Mouse (Mus musculus): ENCODE results near the gene Sgpp1.
"Not testable (repeated sequence)": the region's sequence is repeated elsewhere in the genome, so short reads cannot be mapped to it uniquely, and the experiment has no call there.

The Sgpp1 gene

DNA sequence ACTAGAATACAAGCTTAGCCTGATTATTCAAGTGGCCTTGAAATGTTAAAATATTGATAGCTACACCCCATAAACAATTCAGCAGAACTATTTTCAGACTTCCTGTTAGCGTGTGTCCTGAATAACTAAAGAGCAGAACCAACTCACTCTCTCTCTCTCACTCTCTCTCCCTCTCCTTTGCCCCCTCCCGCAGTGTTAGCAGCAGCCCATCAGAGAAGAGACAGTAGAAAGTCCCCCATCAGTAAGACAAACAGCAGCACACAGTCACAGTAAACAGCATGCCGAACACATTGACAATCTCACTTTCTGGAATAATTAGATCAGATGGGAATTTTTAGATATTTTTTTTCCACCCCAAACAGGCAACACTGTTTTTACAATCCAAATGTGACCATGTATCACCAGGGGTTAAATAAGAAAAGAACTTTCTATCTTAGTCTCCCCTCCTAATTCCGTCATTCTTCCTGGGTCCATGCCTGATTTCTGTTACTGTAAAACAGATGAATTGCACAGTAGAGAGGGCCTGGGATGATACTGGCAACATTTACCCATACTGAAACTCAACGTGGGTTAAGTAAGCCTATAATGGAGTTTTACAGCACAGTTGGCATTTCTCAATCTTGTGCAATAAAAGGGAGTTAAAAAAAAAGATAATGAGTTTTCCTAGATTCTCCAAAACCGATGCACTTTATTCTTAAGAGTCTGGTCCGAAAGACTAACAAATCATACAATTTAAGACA is 2.0 kb downstream of the Sgpp1 start:
- no peak for DNase-seq (ENCODE audit: extremely low read depth, low read depth, low spot score)

- no peak for DNase-seq (ENCODE audit: extremely low read depth, low read depth, low spot score)
Measured at GRCm38 (mm10) chr12:75731927-75732443, 3.5 kb downstream of the Sgpp1 start.

DNA sequence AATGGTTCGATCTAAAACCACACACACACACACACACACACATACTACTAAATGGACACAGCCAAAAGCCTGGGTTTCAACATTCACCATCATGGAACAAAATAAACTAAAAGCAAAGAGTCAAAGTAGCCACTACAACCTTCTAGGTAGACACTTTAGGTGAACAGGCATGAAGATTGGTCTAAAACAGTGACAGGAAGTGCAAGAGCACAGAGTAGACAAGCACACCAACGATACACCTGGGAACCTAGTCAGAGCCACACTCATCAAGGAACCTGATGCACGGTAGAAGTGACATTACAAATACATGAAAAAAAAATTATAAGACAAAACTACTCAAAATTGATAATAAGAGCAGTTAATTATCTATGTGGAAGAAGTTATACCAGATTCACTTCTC is 4.0 kb downstream of the Sgpp1 start:
- no peak for DNase-seq (ENCODE audit: extremely low read depth, low read depth, low spot score)

DNA sequence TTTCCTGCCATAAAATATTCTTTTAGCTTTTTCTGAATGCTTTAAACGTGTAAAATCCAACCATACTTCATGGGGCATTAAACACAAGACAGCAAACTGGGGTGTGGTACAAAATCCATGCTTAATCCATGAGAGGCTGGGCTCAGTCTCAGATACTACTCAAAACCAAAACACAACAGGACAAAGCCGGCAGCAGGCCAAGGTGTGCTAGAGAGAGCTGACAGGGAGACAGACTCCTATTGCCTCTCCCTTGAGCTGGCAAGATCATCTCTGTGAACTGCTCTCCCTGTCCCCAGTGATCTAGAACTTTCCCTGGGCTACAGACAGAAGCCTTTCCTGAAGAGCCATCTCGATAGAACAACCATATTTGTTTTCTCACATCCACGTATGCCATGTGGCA is 5.1 kb downstream of the Sgpp1 start:
- DNase-seq (ENCODE audit: extremely low read depth, low read depth, low spot score): no peak

- no peak for DNase-seq (ENCODE audit: extremely low read depth, low read depth, low spot score)
Measured at GRCm38 (mm10) chr12:75729876-75730275, 5.7 kb downstream of the Sgpp1 start.

DNA sequence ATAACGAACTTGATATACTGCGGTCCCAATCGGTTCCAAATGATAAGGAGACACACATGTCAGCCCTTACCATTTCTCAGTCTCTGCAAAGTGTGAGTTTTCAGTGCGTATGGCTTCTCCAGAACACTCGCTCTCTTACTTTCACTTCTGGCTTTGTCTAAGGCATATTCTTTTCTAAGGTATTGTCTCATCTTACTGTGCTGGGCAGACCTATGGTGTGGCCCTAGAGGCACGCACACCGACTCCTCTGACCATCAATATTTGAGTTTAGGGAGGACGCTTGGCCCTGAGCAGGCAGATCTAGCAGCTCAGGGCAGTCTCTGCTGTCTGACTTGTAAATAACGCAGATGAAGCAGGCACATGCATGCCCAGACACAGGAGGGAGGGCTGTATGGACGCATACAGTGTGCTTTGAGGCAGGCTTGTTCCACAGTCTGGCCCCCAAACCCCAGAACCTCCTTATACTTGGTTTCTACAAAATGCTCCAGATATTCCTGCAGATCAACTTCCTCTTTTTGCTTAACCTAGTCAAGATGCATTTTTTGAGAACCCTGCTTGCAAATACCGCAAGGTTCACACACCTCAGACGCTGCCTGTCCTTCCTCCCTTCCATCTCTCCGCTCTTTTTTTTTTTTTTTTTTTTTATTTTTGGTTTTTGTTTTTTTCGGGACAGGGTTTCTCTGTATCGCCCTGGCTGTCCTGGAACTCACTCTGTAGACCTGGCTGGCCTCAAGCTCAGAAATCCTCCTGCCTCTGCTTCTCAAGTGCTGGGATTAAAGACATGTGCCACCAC is 8.0 kb downstream of the Sgpp1 start:
- no peak for DNase-seq (ENCODE audit: extremely low read depth, low read depth, low spot score)

GRCm38 (mm10) chr12:75726349-75726861 is 9.1 kb downstream of the Sgpp1 start:
- DNase-seq (ENCODE audit: extremely low read depth, low read depth, low spot score): no peak

GRCm38 (mm10) chr12:75724621-75725324 is 10.8 kb downstream of the Sgpp1 start:
- DNase-seq (ENCODE audit: extremely low read depth, low read depth, low spot score): no peak

DNA sequence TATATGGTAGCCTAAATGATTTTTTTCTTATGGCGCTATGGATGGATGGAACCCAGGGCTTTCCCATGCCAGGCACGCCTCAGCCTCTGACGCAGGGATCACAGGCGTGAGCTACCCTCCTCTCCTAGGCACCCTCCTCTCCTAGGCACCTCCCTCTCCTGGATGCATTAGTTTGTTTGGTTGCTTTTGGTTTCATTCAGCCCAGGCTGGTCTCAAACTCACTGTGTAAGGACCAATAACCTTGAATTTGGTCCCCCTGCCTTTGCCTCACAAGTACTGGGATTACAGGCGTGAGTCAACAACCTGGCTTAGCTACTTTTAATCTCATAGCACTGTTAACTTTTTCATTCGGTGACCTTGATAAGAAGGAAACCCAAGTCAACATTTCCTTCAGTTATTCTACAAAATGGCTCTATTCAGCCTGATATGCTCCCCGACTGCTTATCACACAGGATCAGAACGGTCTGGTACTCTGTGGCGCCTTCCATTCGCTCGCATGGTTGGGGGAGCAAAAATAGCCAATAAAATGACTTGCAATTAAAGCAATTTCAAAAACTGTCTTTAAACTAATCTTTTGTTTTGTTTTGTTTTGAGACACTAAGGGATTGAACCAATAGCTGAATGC is 11.6 kb downstream of the Sgpp1 start:
- no peak for DNase-seq (ENCODE audit: extremely low read depth, low read depth, low spot score)

GRCm38 (mm10) chr12:75721941-75722340 is 13.6 kb downstream of the Sgpp1 start:
- DNase-seq (ENCODE audit: extremely low read depth, low read depth, low spot score): no peak

DNA sequence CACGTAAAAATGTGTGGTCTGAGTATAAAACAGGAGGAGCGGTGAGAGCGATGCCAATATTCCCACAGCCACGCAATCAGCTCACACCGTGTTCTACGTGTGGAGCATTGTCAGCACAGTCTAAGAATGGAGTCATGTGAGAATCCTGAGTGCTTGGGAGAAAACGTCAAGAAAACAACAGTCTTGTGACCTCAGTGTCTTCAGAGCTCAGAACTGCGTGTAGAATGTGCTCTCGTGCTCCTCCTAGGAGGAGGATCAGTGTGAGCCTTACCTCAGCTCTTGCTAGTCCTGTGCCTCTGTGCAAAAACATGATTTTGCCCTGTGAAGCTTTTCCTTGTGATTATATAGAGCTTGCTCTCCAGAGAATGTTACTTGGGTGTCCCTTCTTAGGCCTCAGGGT is 14.5 kb downstream of the Sgpp1 start:
- no peak for DNase-seq (ENCODE audit: extremely low read depth, low read depth, low spot score)

DNA sequence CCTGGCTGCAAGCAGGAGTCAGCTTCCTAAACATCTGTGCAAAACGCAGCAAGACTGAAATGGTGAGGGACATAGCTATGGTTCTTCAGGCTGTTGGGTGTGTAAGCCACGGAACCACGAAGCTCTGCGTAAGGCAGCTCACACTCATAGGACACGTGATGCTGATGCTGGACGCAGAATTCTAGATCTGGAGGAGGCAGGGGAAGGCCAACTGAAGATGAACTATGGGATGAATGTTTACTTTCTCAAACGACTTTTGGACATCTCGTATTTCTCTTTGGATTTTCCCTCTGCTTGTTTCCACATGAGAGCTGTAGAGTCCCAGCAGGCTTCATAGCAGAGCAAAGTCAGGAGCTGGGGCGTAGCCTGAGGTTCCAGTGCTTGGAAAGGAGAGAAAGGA is 21.9 kb downstream of the Sgpp1 start:
- DNase-seq (ENCODE audit: extremely low read depth, low read depth, low spot score): no peak

GRCm38 (mm10) chr12:75712905-75713304 is 22.6 kb downstream of the Sgpp1 start:
- DNase-seq (ENCODE audit: extremely low read depth, low read depth, low spot score): not testable (repeated sequence)

DNA sequence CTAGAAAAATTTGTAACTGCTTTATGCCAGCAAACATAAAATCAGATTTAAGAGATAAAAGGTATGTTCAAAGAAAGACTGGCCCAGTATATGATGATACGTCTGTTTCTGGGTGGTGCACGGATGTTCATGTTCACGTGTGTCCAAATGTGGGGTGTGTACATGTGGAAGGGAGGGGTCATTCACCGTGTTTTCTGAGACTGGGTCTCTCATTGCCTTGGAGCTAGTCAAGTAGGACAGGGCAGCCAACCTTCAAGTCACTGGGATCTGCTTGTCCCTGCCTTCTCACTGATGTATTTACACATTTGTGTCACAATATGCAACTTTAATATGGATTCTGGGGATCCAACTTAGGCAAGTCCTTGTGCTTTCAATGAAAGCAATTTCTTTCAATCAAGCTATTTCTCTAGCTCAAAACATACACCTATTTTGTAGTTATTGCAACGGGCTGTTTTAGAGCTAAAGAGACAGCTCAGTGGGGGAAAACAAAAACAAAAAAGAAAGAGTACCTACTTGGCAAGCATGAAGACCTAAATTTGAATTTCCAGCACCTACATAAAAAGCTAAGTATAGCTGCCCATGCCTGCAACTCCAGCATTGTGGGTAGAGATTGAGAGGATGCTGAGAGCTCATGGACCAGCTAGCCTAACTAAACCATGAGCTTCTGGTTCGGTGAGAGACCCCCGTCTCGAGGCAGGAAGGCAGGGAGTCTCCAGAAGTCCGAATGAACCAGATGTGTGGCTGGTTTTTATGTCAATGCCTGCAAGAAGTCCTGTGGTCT is 24.7 kb downstream of the Sgpp1 start:
- DNase-seq (ENCODE audit: extremely low read depth, low read depth, low spot score): no peak

DNA sequence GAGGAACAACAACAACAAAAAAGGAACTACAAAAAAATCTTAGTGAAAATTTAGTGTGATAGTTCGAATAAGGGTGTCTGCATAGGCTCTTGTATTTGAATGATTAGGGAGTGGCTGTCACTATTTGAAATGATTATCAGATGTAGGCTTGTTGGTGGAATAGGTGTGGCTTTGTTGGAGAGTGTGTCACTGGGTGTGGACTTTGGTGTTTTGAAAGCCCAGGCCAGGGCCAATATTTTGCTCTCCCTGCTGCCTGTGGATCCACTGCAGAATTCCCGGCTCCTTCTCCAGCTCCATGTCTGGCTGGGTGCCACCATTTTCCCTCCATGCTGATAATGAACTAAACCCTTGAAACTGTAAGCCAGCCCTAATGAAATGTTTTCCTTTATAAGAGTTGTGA is 26.0 kb downstream of the Sgpp1 start:
- no peak for DNase-seq (ENCODE audit: extremely low read depth, low read depth, low spot score)

- no peak for DNase-seq (ENCODE audit: extremely low read depth, low read depth, low spot score)
Measured at GRCm38 (mm10) chr12:75706670-75707069, 28.9 kb downstream of the Sgpp1 start.

DNA sequence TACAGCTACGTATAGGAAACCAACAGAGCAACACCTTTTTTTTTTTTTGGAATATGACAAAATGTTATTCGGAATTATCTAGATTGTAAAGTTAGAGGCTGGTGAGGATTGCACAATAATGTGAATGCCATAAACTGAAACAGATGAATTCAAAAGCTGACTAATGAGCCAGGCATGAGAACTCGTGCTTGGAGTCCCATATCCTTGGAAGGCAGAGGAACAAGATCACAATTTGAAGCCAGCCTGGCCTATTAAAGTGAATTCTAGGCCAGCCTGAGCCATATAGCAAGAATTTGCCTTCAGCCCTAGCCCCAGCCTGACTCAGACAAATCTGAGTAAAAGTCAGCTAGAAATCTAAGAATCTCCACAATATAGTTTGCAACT is 32.8 kb downstream of the Sgpp1 start:
- no peak for DNase-seq (ENCODE audit: extremely low read depth, low read depth, low spot score)

DNA sequence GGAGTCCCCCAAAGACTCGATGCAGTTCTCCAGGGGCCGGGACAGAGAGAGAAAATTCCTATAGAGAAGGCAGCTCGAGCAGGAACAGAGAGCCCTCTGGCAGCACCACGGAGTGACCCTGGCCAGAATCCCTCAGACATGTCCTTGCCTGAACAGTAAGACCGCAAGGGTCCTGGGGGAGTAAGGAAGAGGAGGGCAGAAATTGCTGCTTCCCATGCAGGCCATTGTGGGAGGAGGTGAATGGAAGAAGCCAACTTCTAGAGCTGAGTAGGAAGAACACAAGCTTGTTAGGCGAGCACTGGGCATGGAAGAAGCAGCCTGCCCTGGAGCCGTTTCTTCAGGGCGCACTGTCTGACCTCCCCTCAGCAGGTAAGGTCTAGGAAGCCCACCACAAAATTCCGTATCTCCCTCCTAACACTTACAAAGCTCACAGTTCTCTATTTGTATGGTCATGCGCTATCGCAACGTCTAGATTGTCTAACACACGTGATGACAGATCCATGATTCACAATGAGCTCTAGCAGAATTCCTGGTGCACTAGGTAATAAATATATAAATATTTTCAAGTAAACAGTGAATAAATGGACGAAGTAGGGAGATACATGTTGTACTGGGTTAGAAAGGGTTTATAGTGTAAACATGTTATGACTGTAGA is 33.3 kb downstream of the Sgpp1 start:
- no peak for DNase-seq (ENCODE audit: extremely low read depth, low read depth, low spot score)

- DNase-seq (ENCODE audit: extremely low read depth, low read depth, low spot score): peak; percentile 87
Measured at GRCm38 (mm10) chr12:75701173-75702083, 34.1 kb downstream of the Sgpp1 start.
